Mouse (Mus musculus): ENCODE data around the gene Ftsj1. TPM values are rescaled to one million over a fixed set of nuclear protein-coding genes. Genes with fewer than 3 reads are reported as not detected.

Gene Ftsj1
- total and polyA plus RNA-seq, 3 experiments, result 51.8 to 124 TPM; not detected in 1

GRCm38 (mm10) chrX:8233602-8234001 is 18.6 kb downstream of the Ftsj1 start (continued):
- no peak for TF ChIP-seq SMC3 (IDR thresholded peaks at IDR 0.05; ENCODE audit: low read depth, low read length)

GRCm38 (mm10) chrX:8230272-8230671 is 21.9 kb downstream of the Ftsj1 start:
- peaks cover 5 to 8% of the 10 kb centered on the region in 2 experiments for H3K4me1 ChIP-seq (ENCODE audit: control insufficient read depth in 1 of 2, insufficient read depth in 2 of 2, low read length in 2 of 2)
- peak overlapping the region; percentile 41 for H3K9ac ChIP-seq (ENCODE audit: control insufficient read depth, low read depth, low read length, poor library complexity, severe bottlenecking)
- DNase-seq (ENCODE audit: low read depth, low spot score), result peak; percentile 87

GRCm38 (mm10) chrX:8223473-8223872 is 28.7 kb downstream of the Ftsj1 start:
- Histone ChIP-seq H3K27me3 (ENCODE audit: control insufficient read depth in 1 of 2, insufficient read depth in 2 of 2, low read length in 2 of 2) (no peaks in the 10 kb centered on the region), H3K4me1 (ENCODE audit: control insufficient read depth in 1 of 2, insufficient read depth in 2 of 2, low read length in 2 of 2) (peaks cover 0 to 18% of the 10 kb centered on the region in 2 experiments; a peak in 3 of 4 replicates), H3K4me3 (ENCODE audit: control insufficient read depth in 1 of 2, insufficient read depth in 1 of 2, low read depth in 2 of 2, low read length in 2 of 2) (no peak overlapping the region), H3K9ac (ENCODE audit: control insufficient read depth, low read depth, low read length, poor library complexity, severe bottlenecking) (no peak overlapping the region), H3K36me3 (ENCODE audit: control insufficient read depth in 1 of 2, insufficient read depth in 2 of 2, low read length in 2 of 2) (no peaks in the 10 kb centered on the region; a peak in 1 of 4 replicates), H3K27ac (ENCODE audit: control insufficient read depth, low read depth, low read length) (no peak overlapping the region), H3K79me2 (ENCODE audit: control insufficient read depth, insufficient read depth, low read length, poor library complexity) (no peaks in the 10 kb centered on the region), H3K9me3 (replicated peaks; ENCODE audit: insufficient read depth, low read length) (no peaks in the 10 kb centered on the region)
- no peak for TF ChIP-seq MYB (IDR thresholded peaks at IDR 0.05; ENCODE audit: low read depth, low read length)
- TF ChIP-seq TCF12 (IDR thresholded peaks at IDR 0.05; ENCODE audit: low read depth, low read length), result peak; percentile 64
- TF ChIP-seq GATA1 (IDR thresholded peaks at IDR 0.05; ENCODE audit: low read depth, low read length), result peak; percentile 40
- TF ChIP-seq CTCF (IDR thresholded peaks at IDR 0.05 in 2 of 3, conservative IDR thresholded peaks at IDR 0.05 in 1 of 3; ENCODE audit: control insufficient read depth in 1 of 3, insufficient read depth in 1 of 3, low read depth in 2 of 3, low read length in 3 of 3, poor library complexity in 1 of 3, severe bottlenecking in 1 of 3), result no peak
- peak; percentile 25; a peak in 1 of 4 replicates for TF ChIP-seq EP300 (IDR thresholded peaks at IDR 0.05; ENCODE audit: low read depth in 1 of 2, low read length in 2 of 2)
- no peak for DNase-seq (ENCODE audit: low read depth, low spot score)

More at GRCm38 (mm10) chrX:8230272-8230671, 21.9 kb downstream of the Ftsj1 start:
- Histone ChIP-seq H3K27ac (ENCODE audit: control insufficient read depth, low read depth, low read length) (peak overlapping the region; percentile 26), H3K4me3 (ENCODE audit: control insufficient read depth in 1 of 2, insufficient read depth in 1 of 2, low read depth in 2 of 2, low read length in 2 of 2) (no peak overlapping the region), H3K36me3 (ENCODE audit: control insufficient read depth in 1 of 2, insufficient read depth in 2 of 2, low read length in 2 of 2) (peaks cover 0 to 7% of the 10 kb centered on the region in 2 experiments; a peak in 2 of 4 replicates), H3K27me3 (ENCODE audit: control insufficient read depth in 1 of 2, insufficient read depth in 2 of 2, low read length in 2 of 2) (no peaks in the 10 kb centered on the region), H3K79me2 (ENCODE audit: control insufficient read depth, insufficient read depth, low read length, poor library complexity) (no peaks in the 10 kb centered on the region), H3K9me3 (replicated peaks; ENCODE audit: insufficient read depth, low read length) (no peaks in the 10 kb centered on the region)
- TF ChIP-seq ZKSCAN1 (IDR thresholded peaks at IDR 0.05; ENCODE audit: low read depth, low read length) (no peak), MAX (IDR thresholded peaks at IDR 0.05; ENCODE audit: low read length) (no peak), SIN3A (IDR thresholded peaks at IDR 0.05; ENCODE audit: low read length) (no peak; the same call in 1 of the 2 replicates), MYC (IDR thresholded peaks at IDR 0.05; ENCODE audit: low read depth, low read length) (no peak), USF1 (IDR thresholded peaks at IDR 0.05; ENCODE audit: low read depth, low read length) (no peak), GATA1 (IDR thresholded peaks at IDR 0.05; ENCODE audit: low read depth, low read length) (no peak), USF2 (IDR thresholded peaks at IDR 0.05; ENCODE audit: borderline replicate concordance in 1 of 2, insufficient read depth in 1 of 2, low read depth in 1 of 2, low read length in 2 of 2) (no peak), POLR2A (IDR thresholded peaks at IDR 0.05; ENCODE audit: control insufficient read depth in 1 of 2, insufficient read depth in 1 of 2, low read depth in 1 of 2, low read length in 2 of 2, poor library complexity in 1 of 2) (peak in 1 of 2 experiments; percentile 50; a peak in 1 of 4 replicates), TCF12 (IDR thresholded peaks at IDR 0.05; ENCODE audit: low read depth, low read length) (no peak), RCOR1 (IDR thresholded peaks at IDR 0.05; ENCODE audit: low read depth, low read length) (no peak), SMC3 (IDR thresholded peaks at IDR 0.05; ENCODE audit: low read depth, low read length) (no peak), ZNF384 (IDR thresholded peaks at IDR 0.05; ENCODE audit: low read depth, low read length) (no peak), MAFK (IDR thresholded peaks at IDR 0.05; ENCODE audit: borderline replicate concordance, low read depth, low read length) (no peak), EP300 (IDR thresholded peaks at IDR 0.05; ENCODE audit: low read depth in 1 of 2, low read length in 2 of 2) (no peak), KAT2A (conservative IDR thresholded peaks at IDR 0.05; ENCODE audit: low read depth, low read length) (no peak), ELF1 (IDR thresholded peaks at IDR 0.05; ENCODE audit: low read depth, low read length) (peak; percentile 35; the same call in 1 of the 2 replicates)
